Mouse (Mus musculus) embryonic facial prominence, embryonic 13.5 days (tissue): Measurements from ENCODE around the gene Cd207. TPM values are rescaled to one million over a fixed set of nuclear protein-coding genes. Genes with fewer than 3 reads are reported as not detected.
A peak's percentile ranks its signal among the peaks of the same experiment; 100 is the strongest.

ENCODE experiments used
- ATAC-seq: fragments of 200-750 bp; cut with Nextera tagmentation; 2 replicates; pipeline ENCODE4 v1.8.0; 2017; ENCODE audit warnings: low read depth; ENCODE audit not compliant: insufficient number of reproducible peaks, insufficient read depth, low FRiP score, low TSS enrichment
- H3K27ac ChIP-seq: fragments of 300-500 bp; sonication (generic); 2 replicates; pipeline ENCODE4 v1.5.1; 2015; ENCODE audit warnings: moderate library complexity, mild to moderate bottlenecking, inconsistent platforms
- H3K27me3 ChIP-seq: fragments of 300-500 bp; sonication (generic); 2 replicates; pipeline ENCODE4 v1.6.1; 2015; ENCODE audit warnings: mild to moderate bottlenecking, inconsistent platforms
- H3K36me3 ChIP-seq: fragments of 300-500 bp; sonication (generic); 2 replicates; pipeline ENCODE4 v1.6.1; 2015; ENCODE audit warnings: mild to moderate bottlenecking, inconsistent platforms
- H3K4me1 ChIP-seq: fragments of 300-500 bp; sonication (generic); 2 replicates; pipeline ENCODE4 v1.6.1; 2015; ENCODE audit warnings: inconsistent platforms
- H3K4me2 ChIP-seq: fragments of 300-500 bp; sonication (generic); 2 replicates; pipeline ENCODE4 v1.6.1; 2015; ENCODE audit warnings: moderate library complexity, mild to moderate bottlenecking, inconsistent platforms
- H3K4me3 ChIP-seq: fragments of 300-500 bp; sonication (generic); 2 replicates; pipeline ENCODE4 v1.5.1; 2015; ENCODE audit warnings: mild to moderate bottlenecking, inconsistent platforms
- H3K9ac ChIP-seq: fragments of 300-500 bp; sonication (generic); 2 replicates; pipeline ENCODE4 v1.6.1; 2015; ENCODE audit warnings: mild to moderate bottlenecking, inconsistent platforms
- H3K9me3 ChIP-seq: fragments of 300-500 bp; sonication (generic); 2 replicates; pipeline ENCODE4 v1.6.1; 2016; ENCODE audit warnings: inconsistent platforms
- WGBS: fragments of 180-500 bp; shearing (Covaris S2); methylation state at CpG from one replicate; pipeline ENCODE4 v1.1.7; 2015; ENCODE audit warnings: mixed read lengths; 5-methylcytosine and 5-hydroxymethylcytosine counted together
- polyA plus RNA-seq: library from polyadenylated mRNA; unstranded; fragments of >200 nt; fragmentation: Nextera tagmentation; extraction: Ambion mirVana; gene quantifications from 2 replicates; pipeline ENCODE4 v1.2.1, GENCODE M21; 2015

The Cd207 gene
- polyA plus RNA-seq: not detected in 2 replicates

- Histone ChIP-seq H3K9me3 (no peaks in the 10 kb centered on the region), H3K9ac (no peak within 1 kb of the TSS), H3K27ac (no peak within 1 kb of the TSS), H3K4me3 (no peak within 1 kb of the TSS), H3K36me3 (no peaks in the 10 kb centered on the region), H3K4me2 (no peak within 1 kb of the TSS), H3K4me1 (no peaks in the 10 kb centered on the region), H3K27me3 (peaks cover 25% of the 10 kb centered on the region)
- ATAC-seq: no peak
- WGBS: 76% methylated on average over 4 of the region's 4 CpGs
Measured at GRCm38 (mm10) chr6:83677757-83678156, at the start of gene Cd207. TSS of gene Cd207 (minus strand) at chr6:83677857.

GRCm38 (mm10) chr6:83727178-83727577, 49.5 kb upstream of the Cd207 start:
- Histone ChIP-seq H3K4me3 (no peak overlapping the region), H3K9me3 (no peaks in the 10 kb centered on the region), H3K9ac (no peak overlapping the region), H3K27me3 (peaks cover 57% of the 10 kb centered on the region), H3K27ac (no peak overlapping the region), H3K36me3 (no peaks in the 10 kb centered on the region), H3K4me2 (no peak overlapping the region), H3K4me1 (no peaks in the 10 kb centered on the region)
- no peak for ATAC-seq
- 38% methylated on average over 4 of the region's 4 CpGs for WGBS

GRCm38 (mm10) chr6:83722526-83722925, 44.9 kb upstream of the Cd207 start:
- H3K27ac ChIP-seq: no peak overlapping the region
- H3K9ac ChIP-seq: no peak overlapping the region
- H3K4me2 ChIP-seq: no peak overlapping the region
- H3K27me3 ChIP-seq: peaks cover 81% of the 10 kb centered on the region
- no peak overlapping the region for H3K4me3 ChIP-seq
- H3K36me3 ChIP-seq: no peaks in the 10 kb centered on the region
- WGBS: 17% methylated on average over 6 of the region's 6 CpGs
- H3K4me1 ChIP-seq: no peaks in the 10 kb centered on the region
- no peak for ATAC-seq
- H3K9me3 ChIP-seq: no peaks in the 10 kb centered on the region

- WGBS: 1% methylated on average over 8 of the region's 8 CpGs
- Histone ChIP-seq H3K4me3 (no peak overlapping the region), H3K9me3 (no peaks in the 10 kb centered on the region), H3K27me3 (peaks cover 99% of the 10 kb centered on the region), H3K27ac (no peak overlapping the region), H3K36me3 (no peaks in the 10 kb centered on the region), H3K4me1 (peaks cover 7% of the 10 kb centered on the region), H3K9ac (no peak overlapping the region), H3K4me2 (no peak overlapping the region)
- ATAC-seq: no peak
Measured at GRCm38 (mm10) chr6:83717026-83717425, 39.4 kb upstream of the Cd207 start.

GRCm38 (mm10) chr6:83715461-83716196, 38.0 kb upstream of the Cd207 start:
- Histone ChIP-seq H3K4me3 (no peak overlapping the region), H3K4me1 (peaks cover 21% of the 10 kb centered on the region), H3K27me3 (peaks cover 99% of the 10 kb centered on the region), H3K27ac (no peak overlapping the region), H3K9me3 (no peaks in the 10 kb centered on the region), H3K36me3 (no peaks in the 10 kb centered on the region), H3K9ac (no peak overlapping the region), H3K4me2 (no peak overlapping the region)
- WGBS: 2% methylated on average over 30 of the region's 30 CpGs
- ATAC-seq: no peak

GRCm38 (mm10) chr6:83714221-83715123, 36.8 kb upstream of the Cd207 start:
- no peak overlapping the region for H3K27ac ChIP-seq
- H3K4me3 ChIP-seq: no peak overlapping the region
- peaks cover 99% of the 10 kb centered on the region for H3K27me3 ChIP-seq
- no peaks in the 10 kb centered on the region for H3K9me3 ChIP-seq
- WGBS: 1% methylated on average over 34 of the region's 34 CpGs
- no peaks in the 10 kb centered on the region for H3K36me3 ChIP-seq
- no peak overlapping the region for H3K9ac ChIP-seq
- no peak for ATAC-seq
- no peak overlapping the region for H3K4me2 ChIP-seq
- peaks cover 24% of the 10 kb centered on the region for H3K4me1 ChIP-seq

- ATAC-seq: no peak
- Histone ChIP-seq H3K9ac (no peak overlapping the region), H3K27me3 (peaks cover 99% of the 10 kb centered on the region), H3K27ac (no peak overlapping the region), H3K4me2 (no peak overlapping the region), H3K9me3 (no peaks in the 10 kb centered on the region), H3K4me1 (peaks cover 24% of the 10 kb centered on the region), H3K4me3 (no peak overlapping the region), H3K36me3 (no peaks in the 10 kb centered on the region)
- 3% methylated on average over 12 of the region's 12 CpGs for WGBS
Measured at GRCm38 (mm10) chr6:83713271-83714136, 35.8 kb upstream of the Cd207 start.

GRCm38 (mm10) chr6:83711725-83712475, 34.2 kb upstream of the Cd207 start:
- H3K4me1 ChIP-seq: peaks cover 24% of the 10 kb centered on the region

GRCm38 (mm10) chr6:83711067-83711675, 33.5 kb upstream of the Cd207 start, which contains the start of gene Vax2:
TSS of gene Vax2 (plus strand) at chr6:83711264.
- H3K9ac ChIP-seq: 0 out of 2 replicates have a peak within 1 kb of the TSS, but pooled peaks have one; percentile 21
- peak within 1 kb of the TSS; percentile 74 for H3K4me2 ChIP-seq
- peaks cover 100% of the 10 kb centered on the region for H3K27me3 ChIP-seq
- peak; percentile 74 for ATAC-seq
- H3K27ac ChIP-seq: no peak within 1 kb of the TSS
- H3K9me3 ChIP-seq: no peaks in the 10 kb centered on the region
- H3K36me3 ChIP-seq: no peaks in the 10 kb centered on the region
- peaks cover 24% of the 10 kb centered on the region for H3K4me1 ChIP-seq
- under 1% methylated on average over 45 of the region's 46 CpGs for WGBS
- peak within 1 kb of the TSS; percentile 47 for H3K4me3 ChIP-seq

More at GRCm38 (mm10) chr6:83711725-83712475, 34.2 kb upstream of the Cd207 start:
- Histone ChIP-seq H3K27me3 (peaks cover 99% of the 10 kb centered on the region), H3K4me2 (peak overlapping the region; percentile 74), H3K27ac (no peak overlapping the region), H3K36me3 (no peaks in the 10 kb centered on the region), H3K9me3 (no peaks in the 10 kb centered on the region), H3K9ac (no peak overlapping the region), H3K4me3 (peak overlapping the region; percentile 47)
- WGBS: under 1% methylated on average over 45 of the region's 45 CpGs
- ATAC-seq: no peak

GRCm38 (mm10) chr6:83710361-83711066, 32.9 kb upstream of the Cd207 start:
- H3K9ac ChIP-seq: no peak overlapping the region
- 1% methylated on average over 32 of the region's 32 CpGs for WGBS
- H3K9me3 ChIP-seq: no peaks in the 10 kb centered on the region
- H3K27ac ChIP-seq: no peak overlapping the region
- peak overlapping the region; percentile 47 for H3K4me3 ChIP-seq
- H3K27me3 ChIP-seq: peaks cover 100% of the 10 kb centered on the region
- H3K4me1 ChIP-seq: peaks cover 20% of the 10 kb centered on the region
- no peaks in the 10 kb centered on the region for H3K36me3 ChIP-seq
- ATAC-seq: 0 out of 2 replicates have a peak, but pooled peaks have one; percentile 15
- peak overlapping the region; percentile 74 for H3K4me2 ChIP-seq
